Mouse (Mus musculus): ENCODE data around the gene Adap1.
"Not testable (repeated sequence)": the region's sequence is repeated elsewhere in the genome, so short reads cannot be mapped to it uniquely, and the experiment has no call there.

Adap1 gene

DNA sequence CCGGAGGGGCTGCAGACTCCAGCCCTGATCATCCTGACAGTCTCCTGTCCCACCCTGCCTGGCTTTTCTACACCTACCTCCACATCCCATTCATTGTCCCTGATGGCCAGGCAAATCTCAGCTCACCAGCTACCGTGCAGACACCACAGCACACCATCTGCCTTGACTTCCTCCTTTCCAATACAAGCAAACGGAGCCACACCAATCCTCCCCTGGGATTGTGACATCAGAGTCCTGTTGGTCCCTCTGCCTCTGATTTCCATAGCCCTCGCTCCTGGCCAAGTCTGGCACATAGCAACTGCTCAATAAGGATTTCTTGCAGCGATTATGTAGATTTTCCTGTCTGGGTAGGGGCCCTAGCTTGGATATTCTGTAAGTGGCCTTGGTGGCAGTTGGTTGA is 25.7 kb upstream of the Adap1 start, which contains the start of gene Cox19:
TSS of gene Cox19 (minus strand) at position 285 of the 400 bp plus-strand sequence.
- no peak for DNase-seq (ENCODE audit: low read depth, low spot score)

DNA sequence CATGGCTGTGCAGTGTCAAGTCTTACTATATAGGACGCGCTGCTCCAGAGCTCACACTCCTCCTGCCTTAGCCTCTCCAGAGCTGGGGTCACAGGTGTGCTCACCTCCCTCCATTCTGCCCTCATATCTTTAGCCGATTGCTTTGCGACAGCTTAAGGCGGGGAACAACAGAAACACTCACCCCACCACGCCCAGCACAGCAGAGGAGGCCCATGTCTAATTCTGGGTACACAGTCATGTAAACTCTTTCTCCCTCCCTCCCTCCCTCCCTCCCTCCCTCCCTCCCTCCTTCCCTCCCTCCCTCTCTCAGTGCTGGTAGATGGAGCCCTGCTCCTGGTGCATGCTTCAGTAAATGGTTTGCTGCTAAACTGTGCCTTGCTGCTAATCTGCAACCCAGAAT is 24.3 kb upstream of the Adap1 start:
- no peak for DNase-seq (ENCODE audit: low read depth, low spot score)

DNA sequence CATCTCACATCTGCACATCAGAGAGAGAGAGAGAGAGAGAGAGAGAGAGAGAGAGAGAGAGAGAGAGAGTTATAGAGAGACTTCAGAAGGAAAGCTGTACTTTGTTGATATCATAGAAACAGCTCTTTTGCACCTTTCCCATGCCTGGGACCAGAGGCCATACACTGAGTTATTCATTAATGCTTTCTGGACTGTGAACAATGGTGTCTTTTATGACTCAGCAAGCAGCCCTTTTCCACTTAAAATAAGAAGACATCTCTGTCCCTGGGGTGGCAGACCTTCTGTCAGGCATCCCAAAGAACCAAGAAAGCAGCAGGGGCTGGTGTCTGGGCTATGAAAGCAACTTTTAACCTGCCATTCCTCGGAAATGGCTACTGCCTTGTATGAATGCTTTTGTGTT is 21.8 kb upstream of the Adap1 start:
- no peak for DNase-seq (ENCODE audit: low read depth, low spot score)

DNA sequence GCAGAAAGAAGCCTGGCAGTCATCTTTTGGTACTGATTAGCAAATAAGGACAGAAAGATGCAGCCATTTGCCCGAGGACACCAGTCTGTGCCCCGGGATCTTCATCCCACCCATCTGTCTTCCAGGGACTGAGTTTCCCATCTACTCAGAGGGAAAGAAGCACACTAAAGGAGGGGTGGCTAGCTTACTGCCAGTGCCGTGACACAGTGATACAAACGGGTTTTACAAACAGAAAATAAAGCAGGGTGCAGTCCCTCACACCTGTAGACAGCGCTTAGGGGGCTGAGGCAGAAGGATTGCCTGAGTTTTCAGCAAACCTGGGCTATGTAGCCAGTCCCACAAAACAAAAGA is 19.9 kb upstream of the Adap1 start:
- DNase-seq (ENCODE audit: low read depth, low spot score), result no peak

DNA sequence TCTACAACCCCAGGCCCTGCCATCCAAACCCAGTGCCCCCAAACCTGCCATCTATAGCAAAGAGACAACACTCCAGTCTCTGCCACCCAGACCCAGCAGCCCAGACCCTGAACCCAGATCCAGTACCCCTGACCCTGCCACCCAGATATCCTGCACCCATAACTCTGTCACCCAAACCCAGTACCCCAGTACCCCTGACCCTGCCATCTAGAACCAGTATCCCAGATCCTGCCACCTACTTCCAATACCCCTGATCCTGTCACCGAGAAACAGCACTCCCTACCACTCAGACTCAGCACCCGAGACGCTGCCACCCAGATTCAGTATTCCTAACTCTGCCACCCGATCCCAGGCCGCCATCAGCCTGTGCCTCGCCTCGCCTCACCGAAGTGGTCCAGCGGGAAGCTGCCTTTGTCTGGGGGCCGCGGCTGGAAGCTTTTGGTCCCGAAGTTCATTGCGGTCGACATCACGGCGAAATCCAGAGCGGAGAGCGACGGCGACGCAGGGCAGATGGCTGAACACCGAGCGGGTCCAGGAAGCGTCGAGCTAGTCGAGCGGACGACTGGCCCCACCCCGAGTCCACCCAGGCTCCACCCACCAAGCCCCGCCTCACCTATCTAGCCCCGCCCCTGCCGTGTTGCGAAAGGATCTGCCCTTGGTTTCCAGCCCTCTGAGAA is 19.4 kb upstream of the Adap1 start:
- peak; percentile 92 for DNase-seq (ENCODE audit: low read depth, low spot score)

DNA sequence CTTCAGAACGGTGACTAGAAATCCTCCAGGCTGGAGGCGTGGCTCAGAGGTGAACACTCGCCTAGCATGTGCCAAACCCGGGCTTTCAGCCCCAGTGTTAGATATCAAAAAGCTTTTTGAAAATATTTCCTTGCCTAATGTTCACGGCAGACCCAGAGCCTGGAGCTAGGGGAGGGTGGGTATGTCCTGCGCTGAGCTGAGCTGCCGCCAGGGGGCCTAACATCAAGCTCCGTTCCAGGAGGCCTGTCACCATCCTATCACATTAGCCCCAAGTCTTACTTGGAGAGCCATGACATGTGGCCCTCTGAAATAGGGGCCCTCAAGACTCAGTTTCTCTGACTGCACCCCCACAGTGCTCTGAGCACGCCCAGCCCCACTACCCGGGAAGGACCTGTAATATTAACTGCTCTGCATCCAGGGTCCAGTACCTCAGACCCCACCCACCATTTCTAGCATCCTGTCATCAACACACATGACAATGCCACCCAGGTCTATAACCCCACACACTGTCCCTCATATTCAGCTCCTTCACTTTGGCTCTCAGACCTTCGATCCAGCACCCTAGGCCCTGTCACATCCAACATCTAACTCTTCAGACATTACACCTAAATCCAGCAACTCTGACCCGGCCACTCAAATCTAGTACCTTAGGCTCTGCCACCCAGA is 18.7 kb upstream of the Adap1 start:
- DNase-seq (ENCODE audit: low read depth, low spot score), result peak; percentile 80

DNA sequence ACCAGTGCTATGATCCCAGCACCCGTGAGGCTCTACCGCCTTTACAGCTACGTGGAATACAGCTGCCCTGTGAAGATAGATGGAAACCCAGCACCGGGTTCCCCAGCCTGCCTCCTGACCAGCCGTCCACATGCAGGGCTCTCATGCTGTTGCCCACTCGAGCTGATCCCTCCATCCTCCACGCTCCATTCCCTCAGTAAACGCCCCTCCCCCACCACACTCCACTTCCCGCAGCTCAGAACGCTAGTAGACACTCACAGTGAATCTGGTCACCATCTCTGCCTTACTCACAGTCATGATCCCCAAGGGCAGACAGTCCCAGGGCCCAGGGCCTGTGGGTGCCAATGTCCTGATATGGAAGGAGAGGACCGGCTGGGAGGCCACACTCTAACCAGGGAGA is 13.5 kb upstream of the Adap1 start:
- DNase-seq (ENCODE audit: low read depth, low spot score), result no peak

DNA sequence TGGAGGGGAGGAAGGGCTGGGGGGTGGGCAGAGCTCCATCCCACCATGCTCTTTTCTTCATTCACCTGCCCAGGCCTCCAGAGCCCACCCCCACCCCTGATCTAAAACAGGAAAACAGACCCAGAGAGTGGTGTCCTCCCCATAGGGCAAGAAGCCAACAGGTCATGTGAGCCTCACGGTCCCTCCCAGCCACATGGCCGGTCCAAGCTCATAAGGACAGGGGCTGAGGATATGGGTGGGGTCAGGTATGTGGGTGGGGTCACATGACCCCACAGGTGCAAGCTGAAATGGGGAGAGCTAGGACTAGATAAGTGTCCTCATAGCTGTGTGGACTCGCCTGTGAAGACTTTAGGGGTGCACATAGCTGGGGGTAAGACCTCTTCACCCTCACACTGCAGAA is 13.0 kb upstream of the Adap1 start:
- DNase-seq (ENCODE audit: low read depth, low spot score), result no peak

DNA sequence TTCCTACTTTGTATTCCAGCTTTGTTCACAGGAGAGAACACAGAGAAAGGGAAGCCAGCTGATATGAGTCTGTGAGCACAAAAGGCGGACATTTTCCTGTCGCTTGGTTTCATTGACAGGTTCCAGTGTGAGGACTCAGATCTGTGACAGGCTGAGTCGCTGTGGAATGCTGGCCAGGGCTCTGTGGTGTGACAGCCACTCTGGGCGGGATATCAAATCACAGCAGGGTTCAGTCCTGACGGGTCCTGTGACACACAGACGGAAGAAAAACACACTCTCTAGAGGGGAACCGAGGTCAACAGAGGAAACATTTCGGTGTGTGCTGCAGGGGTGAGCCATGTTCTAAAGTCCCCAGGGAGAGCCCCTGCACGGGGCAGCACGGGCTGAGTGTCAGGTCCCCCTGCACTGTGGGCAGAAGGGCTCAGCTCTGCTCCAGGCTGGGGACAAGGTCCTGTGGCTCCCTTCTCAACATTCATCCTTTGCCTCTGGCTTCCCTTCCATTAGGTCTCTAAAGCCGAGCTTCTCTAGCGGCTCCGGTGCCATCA is 12.5 kb upstream of the Adap1 start:
- no peak for DNase-seq (ENCODE audit: low read depth, low spot score)

DNA sequence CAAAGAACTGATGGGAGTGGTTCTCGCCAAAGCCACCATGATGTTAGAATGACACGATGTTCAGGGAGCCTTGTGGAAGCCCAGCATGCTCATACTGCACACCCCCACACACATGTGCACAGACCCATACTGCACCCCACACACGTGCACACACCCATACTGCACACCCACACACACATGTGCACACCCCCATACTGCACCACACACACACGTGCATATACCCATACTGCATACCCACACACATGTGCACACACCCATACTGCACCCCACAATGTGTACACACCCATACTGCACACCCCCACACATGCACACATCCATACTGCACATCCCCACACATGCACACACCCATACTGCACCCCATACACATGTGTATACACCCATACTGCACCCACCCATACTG is 10.2 kb upstream of the Adap1 start:
- DNase-seq (ENCODE audit: low read depth, low spot score), result no peak

DNA sequence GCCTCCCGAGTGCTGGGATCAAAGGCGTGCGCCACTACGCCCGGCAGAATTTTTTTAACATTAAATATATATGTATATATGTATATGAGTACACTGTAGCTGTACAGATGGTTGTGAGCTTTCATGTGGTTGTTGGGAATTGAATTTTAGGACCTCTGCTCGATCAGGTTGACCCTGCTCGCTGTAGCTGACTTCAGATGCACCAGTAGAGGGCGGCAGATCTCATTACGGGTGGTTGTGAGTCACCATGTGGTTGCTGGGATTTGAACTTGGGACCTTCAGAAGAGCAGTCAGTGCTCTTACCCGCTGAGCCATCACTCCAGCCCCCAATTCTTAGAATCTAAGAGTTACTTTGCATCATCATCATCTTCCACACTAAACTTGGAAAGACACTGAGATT is 9.0 kb upstream of the Adap1 start:
- not testable (repeated sequence) for DNase-seq (ENCODE audit: low read depth, low spot score)

DNA sequence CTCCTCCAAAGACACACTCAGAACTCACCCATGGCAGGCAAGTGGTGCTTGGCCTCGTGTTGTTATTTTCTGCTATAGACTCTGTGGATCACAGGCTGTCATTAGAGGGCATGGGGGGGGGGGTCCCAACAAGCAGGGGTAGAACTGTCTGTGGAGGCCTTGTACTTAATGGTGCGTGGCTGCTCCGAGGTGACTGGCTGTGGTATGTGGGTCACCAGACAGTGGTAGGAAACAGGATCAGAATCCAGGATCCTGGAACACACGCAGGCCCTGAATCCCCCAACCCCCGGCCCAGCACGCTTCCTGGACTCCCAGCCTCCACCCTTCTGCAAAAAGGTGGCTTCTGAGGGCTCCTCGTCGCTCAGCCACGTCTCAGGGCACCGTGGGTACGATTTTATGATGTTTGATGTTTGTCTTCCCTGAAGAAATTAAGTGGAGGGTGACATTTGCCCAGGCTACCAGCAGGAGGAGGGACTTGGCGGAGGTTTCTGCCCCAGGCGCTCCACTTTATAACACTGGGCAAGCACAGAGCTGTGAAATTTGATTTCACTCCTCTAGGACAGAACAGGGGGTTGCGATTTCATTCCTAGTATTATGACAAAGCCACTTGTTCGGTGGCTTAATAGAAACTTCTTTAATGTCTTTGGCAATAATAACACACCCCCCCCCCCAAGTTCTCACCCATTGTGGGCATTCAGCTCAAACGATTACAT is 8.0 kb upstream of the Adap1 start:
- no peak for DNase-seq (ENCODE audit: low read depth, low spot score)

DNA sequence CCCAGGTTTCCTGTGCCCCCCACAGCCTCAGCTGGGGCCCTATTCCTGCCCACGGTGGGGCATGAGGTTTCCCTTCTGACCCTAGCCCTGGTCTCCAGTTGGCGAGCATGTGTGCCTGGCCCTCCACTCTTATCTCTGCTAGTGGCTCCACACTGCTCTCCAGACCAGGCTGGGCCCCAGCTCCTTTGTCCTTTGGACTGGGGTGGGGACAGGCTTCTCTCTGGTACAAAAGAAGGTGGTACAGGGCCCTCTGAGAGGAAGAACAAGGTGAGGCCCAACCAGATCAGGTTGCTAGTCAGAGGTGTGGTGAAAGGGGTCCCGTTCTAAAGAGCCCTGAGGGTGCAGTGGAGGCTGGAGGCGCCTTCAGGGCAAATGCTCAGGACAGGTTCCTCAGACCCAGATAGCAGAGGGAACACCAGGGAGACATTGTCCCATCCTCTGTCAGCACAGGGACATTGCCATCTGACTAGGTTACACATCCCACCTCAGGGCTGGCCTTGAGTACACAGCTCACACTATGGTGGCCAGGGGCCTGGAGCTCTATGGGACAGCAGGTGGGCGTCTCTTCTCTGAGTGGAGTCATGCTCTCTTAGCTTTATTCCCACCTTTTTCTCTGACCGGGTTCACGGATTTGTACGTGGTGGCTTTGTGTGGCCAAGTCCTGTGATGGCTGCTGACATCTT is 7.3 kb upstream of the Adap1 start:
- no peak for DNase-seq (ENCODE audit: low read depth, low spot score)

DNA sequence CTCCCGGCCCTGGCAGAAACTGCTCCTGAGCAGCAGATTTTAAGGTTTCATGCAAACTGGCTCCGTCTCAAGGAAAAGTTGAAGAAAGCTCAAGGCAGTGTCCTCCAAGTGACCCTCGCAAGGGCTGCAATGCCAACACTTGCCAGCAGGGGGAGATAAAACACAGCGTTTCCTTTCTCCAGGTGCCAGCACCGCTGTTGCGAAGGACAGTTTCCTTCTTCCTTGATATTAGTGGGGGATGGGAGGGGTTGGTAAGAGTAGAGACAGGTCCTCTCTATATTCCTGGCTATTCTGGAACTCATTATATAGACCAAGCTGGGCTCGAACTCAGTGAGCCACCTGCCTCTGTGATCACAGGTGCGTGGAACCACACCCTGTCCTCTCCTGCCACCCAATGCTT is 6.3 kb upstream of the Adap1 start:
- DNase-seq (ENCODE audit: low read depth, low spot score), result peak; percentile 79

DNA sequence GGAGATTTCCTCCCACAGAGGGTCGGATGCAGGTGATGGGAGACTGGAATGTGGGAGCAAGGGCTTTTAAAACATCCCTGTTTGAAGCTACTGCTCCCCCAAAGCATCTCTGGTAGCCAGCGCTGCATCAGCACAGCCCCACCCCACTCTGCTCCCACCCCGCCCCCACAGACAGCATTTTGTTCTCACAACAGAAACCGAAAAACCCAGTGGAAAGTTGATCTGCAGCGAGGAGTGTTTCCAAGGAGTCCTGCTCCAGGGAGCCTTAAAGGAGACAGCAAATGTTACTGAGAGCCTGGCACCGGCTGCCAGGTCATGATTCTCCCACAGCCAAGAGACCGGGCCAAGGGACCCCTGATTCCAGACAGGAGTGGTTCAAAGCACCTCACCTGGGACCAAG is 5.3 kb upstream of the Adap1 start:
- DNase-seq (ENCODE audit: low read depth, low spot score), result no peak

DNA sequence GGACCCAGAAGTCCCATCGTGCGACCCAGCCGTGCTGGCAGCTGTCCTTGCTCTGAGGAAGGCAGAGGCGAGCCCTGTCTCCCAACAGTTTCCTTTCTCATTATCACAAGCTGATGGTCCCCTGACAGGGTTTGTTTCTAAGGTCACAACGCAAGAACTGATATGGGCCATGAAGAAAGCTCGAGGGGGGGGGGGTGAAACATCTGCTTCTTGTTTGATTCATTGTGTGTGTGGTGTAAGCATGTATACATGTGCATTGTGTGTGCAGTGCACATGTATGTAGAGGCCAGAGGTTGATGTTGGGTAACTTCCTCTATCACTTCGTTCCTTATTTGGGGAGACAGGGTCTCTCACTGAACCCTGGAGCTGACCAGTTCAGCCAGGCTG is 2.2 kb upstream of the Adap1 start:
- DNase-seq (ENCODE audit: low read depth, low spot score), result no peak

DNA sequence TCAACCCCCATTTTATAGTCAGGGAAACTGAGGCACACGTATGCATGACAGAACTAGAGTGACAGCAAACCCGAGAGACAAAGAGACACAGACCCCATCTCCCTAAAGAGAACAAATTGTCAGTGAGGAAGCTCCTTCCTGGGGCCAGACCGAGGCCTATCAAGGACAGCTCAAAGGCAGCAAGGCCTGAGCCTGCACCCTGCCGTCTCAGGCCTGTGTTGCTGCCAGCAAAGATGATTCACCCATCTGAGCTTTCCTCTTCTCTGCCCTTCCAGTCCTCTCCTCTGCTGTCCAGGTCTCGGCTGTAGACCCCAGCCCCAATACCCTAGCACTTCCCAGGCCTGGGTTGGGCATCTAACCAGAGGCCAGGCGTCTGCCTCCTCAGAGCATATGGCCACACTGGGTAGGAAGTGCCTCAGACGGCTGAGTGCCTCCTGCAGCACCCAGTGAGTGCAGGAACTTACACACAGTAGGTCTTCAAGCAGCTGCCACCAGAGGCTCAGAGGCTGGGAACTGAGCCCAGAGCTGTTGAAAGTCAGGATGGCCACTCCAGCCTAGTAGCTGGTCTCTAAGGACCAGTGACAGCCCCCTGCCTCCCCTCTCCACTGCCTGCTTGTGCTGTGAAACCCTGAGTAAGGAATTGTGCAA is 1.7 kb upstream of the Adap1 start:
- DNase-seq (ENCODE audit: low read depth, low spot score), result no peak

DNA sequence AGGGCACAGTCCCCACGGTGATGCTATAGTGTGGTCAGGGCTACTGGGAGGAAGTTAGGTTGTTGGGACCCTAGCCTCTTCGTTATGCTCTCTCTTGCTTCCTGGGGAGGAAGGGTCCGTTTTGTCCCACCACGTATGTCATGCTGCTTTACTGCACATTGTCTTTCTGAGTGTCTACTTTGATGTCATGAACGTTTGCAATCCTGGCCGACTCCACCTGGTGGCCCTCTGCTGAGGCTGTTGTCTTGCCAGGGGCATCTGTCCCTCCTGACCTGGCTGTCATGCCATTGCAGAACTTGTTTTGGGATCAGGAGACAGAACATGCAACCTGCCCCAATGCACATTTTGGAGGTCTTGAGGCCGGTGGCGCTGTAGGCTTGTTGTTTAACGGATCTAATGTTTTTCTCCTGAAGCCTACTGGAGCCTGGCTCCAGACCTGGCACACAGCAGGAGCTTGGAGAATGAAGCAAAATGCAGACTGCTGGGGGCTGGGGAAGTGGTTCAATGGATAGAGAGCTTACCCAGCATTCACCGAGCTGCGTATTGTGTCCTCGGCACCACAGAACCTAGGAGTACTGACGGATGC is 782 bp upstream of the Adap1 start:
- no peak for DNase-seq (ENCODE audit: low read depth, low spot score)

DNA sequence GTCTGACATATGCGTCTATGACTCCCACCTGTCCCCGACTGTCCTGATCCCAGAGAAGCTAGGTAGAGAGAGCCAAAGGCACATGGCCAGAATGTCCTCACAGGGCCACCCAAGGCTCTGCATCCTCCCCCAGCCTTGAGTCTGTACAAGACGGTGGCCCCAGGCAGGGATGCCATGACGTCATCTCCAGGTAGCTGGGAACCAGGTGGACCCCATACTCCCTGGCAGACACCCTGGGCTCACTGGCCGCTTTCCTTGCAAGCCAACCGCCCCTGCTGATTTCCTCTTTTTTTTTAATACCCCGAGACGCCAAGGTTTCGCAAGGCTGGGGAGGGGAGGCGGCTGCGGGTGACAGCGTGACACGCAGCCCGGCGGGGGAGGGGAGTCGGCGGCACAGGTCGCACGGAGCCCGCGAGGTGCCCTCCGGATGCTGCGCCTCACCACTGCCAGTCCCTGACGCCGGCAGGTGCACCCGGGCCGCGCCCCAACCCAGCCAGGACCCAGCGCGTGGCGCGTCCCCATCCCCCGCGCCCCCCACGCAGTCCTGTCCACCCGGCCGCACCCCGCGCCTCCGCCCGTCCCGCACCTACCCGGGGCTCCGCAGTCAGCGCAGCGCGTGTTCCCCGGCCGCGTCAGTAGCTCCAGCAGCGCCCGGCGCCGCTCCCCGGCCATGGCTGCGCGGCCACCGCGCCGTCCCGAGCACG is 579 bp downstream of the Adap1 start:
- DNase-seq (ENCODE audit: low read depth, low spot score), result no peak

DNA sequence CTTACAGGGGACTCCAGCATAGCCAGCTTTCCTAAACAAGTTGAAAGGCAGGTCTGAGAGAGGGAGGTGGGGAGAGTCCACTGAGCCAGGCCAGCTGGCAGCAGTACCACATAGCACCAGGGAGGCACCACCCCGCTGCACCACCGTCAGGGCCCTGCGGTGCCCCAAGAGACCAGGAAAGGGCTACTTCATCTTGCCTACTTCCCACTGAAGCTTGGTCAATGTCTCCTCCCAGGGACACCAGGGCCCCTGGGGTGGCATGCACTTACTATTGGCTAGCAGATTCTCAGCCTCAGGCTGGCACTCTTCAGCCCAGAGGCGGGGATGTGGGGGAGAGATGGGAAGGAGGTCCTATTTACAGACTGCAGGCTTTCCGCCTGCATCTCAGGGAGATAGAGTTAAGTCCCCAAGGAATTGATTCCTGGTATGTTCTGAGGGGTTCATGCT is 1.4 kb downstream of the Adap1 start:
- DNase-seq (ENCODE audit: low read depth, low spot score), result no peak

Data from forelimb bud, embryonic 11.5 days (tissue).